Mouse (Mus musculus) frontal cortex, postnatal 36 days (tissue): ENCODE results near the gene Lnpk.

Source experiments
- DNase-seq, 2 experiments: peaks; one replicate each; pipeline ENCODE4 v3.0.0; 2022; ENCODE audit warnings: low spot score in 2 of 2

The Lnpk gene

GRCm38 (mm10) chr2:74490186-74490585 is 89.0 kb downstream of the Lnpk start:
- no peak for DNase-seq

- DNase-seq = no peak
Observed at GRCm38 (mm10) chr2:74488443-74488842, 90.8 kb downstream of the Lnpk start.

- DNase-seq = no peak
Observed at GRCm38 (mm10) chr2:74482651-74483050, 96.6 kb downstream of the Lnpk start.

GRCm38 (mm10) chr2:74482086-74482485 is 97.1 kb downstream of the Lnpk start:
- no peak for DNase-seq
